Mouse (Mus musculus) Patski (cell line): ENCODE results near the gene Cpt1a. TPM values are rescaled to one million over a fixed set of nuclear protein-coding genes. Genes with fewer than 3 reads are reported as not detected.

Experiments used
- ATAC-seq: fragments of 100-300 bp; one replicate; pipeline ENCODE4 v1.8.0; 2021
- CTCF ChIA-PET: fragments of 350-600 bp; sonication (Branson Sonifier 250); formaldehyde crosslinking; loops from one replicate; lab custom pipeline; 2022; ENCODE audit warnings: inconsistent platforms; lab: Charles Lee
- POLR2A ChIA-PET: fragments of 350-600 bp; sonication (Branson Sonifier 250); formaldehyde crosslinking; loops from one replicate; lab custom pipeline; 2022; ENCODE audit warnings: antibody characterized with exemption, inconsistent platforms; lab: Charles Lee
- DNase-seq: peaks from one replicate; pipeline ENCODE4 v3.0.0-alpha.2; 2011; ENCODE audit warnings: low read depth, low spot score
- H3K27me3 ChIP-seq: fragments of 371-371 bp; one replicate; pipeline ENCODE4 v1.5.1; 2021
- CTCF ChIP-seq: fragments of 100-300 bp; IDR thresholded peaks from one replicate; pipeline ENCODE4 v1.5.1; 2021
- in situ Hi-C: fragments of 300-500 bp; cut with MboI; formaldehyde crosslinking; loops from 3 replicates; pipeline ENCODE4 v1.11.1; 2018; ENCODE audit warnings: low pct_unique_long_range_greater_than_20kb, mixed read lengths
- polyA plus RNA-seq: library from polyadenylated mRNA; unstranded; gene quantifications from one replicate; pipeline ENCODE4 v1.2.3, GENCODE M21; 2021

Gene Cpt1a
- polyA plus RNA-seq, 1 experiment from 2014 or later, result 109 TPM

- POLR2A ChIA-PET, result interaction anchor here (1.0 to 1.8 kb wide), 4 partner anchors 9 to 16 kb away, joined by 3 to 5 read pairs (median 4); no protein-coding TSS in a partner anchor
- DNase-seq (peak; percentile 64), ATAC-seq (no peak)
- no peak for TF ChIP-seq CTCF
- H3K27me3 ChIP-seq, result no peaks in the 10 kb centered on the region
- in situ Hi-C loops, result no loop called here
- CTCF ChIA-PET, result interaction anchor here (0.6 to 1.4 kb wide), 3 partner anchors 9 to 113 kb away, joined by 3 read pairs; no protein-coding TSS in a partner anchor
Observed at GRCm38 (mm10) chr19:3324271-3324811, 2.2 kb downstream of the Cpt1a start.

- POLR2A ChIA-PET, result interaction anchor here (0.6 to 1.8 kb wide), 8 partner anchors 8 to 42 kb away, joined by 3 to 5 read pairs (median 4); partner anchors contain the start of gene Ighmbp2
- peak; percentile 60 for DNase-seq
- peak; percentile 34 for ATAC-seq
- in situ Hi-C loops, result no loop called here
- H3K27me3 ChIP-seq, result no peaks in the 10 kb centered on the region
- CTCF ChIA-PET, result interaction anchor here (0.6 to 1.9 kb wide), 5 partner anchors 8 to 125 kb away, joined by 3 to 5 read pairs (median 3); no protein-coding TSS in a partner anchor
- no peak for TF ChIP-seq CTCF
Observed at GRCm38 (mm10) chr19:3324931-3325711, 3.0 kb downstream of the Cpt1a start.

DNA sequence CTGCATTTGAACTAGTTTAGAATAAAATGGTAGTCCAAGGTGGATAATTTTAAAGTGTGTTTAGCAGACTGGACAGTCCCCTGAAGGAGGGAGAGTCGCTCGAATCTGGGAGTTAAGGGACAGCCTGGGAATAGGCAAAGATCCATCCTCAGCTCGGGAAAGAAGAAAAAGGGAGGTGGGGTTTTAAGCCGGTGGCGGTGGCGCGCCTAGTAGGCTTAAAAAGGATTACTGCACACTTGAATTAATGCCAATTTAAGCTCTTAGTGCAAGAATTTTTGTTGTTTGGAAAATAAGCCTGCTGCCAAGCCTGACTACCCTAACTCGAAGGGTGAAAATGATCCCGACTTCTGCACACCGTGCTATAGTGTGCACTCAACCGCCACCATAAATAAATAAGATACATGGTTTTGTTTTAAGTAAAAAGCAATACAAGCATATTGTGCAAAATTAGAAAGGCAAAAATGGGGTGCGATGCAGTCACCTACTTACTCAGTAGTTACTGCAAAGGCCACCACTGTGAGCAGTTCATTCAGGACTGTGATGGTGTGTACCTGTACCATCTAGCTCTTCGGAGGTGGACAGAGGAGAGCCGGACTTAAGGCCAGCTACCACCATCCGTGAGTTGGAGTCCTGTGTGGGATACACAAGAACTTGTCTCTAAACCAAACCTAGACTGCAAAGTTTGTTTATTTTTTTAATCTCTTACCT lies 3.8 kb downstream of the Cpt1a start:
- in situ Hi-C loops, result no loop called here
- POLR2A ChIA-PET, result interaction anchor here (0.6 to 1.8 kb wide), 6 partner anchors 8 to 43 kb away, joined by 3 to 4 read pairs (median 4); partner anchors contain the start of gene Ighmbp2
- no peak for ATAC-seq
- TF ChIP-seq CTCF, result no peak
- H3K27me3 ChIP-seq, result no peaks in the 10 kb centered on the region
- no peak for DNase-seq
- CTCF ChIA-PET, result interaction anchor here (0.9 to 1.9 kb wide), 3 partner anchors 9 to 31 kb away, joined by 3 to 5 read pairs (median 3); no protein-coding TSS in a partner anchor

- in situ Hi-C loops, result no loop called here
- no peaks in the 10 kb centered on the region for H3K27me3 ChIP-seq
- POLR2A ChIA-PET, result interaction anchor here (1.3 kb wide), 1 partner anchor 28 kb away, joined by 4 read pairs; no protein-coding TSS in a partner anchor
- no peak for TF ChIP-seq CTCF
- CTCF ChIA-PET, result interaction anchor here (0.9 to 1.9 kb wide), 3 partner anchors 8 to 30 kb away, joined by 3 to 5 read pairs (median 3); no protein-coding TSS in a partner anchor
- DNase-seq (no peak), ATAC-seq (no peak)
Observed at GRCm38 (mm10) chr19:3326479-3327047, 4.4 kb downstream of the Cpt1a start.

GRCm38 (mm10) chr19:3333247-3333646 lies 11.1 kb downstream of the Cpt1a start:
- CTCF ChIA-PET, result interaction anchor here (1.0 kb wide), 1 partner anchor 9 kb away, joined by 3 read pairs; no protein-coding TSS in a partner anchor
- POLR2A ChIA-PET, result interaction anchor here (1.2 to 2.0 kb wide), 3 partner anchors 8 to 24 kb away, joined by 3 to 5 read pairs (median 4); no protein-coding TSS in a partner anchor

DNA sequence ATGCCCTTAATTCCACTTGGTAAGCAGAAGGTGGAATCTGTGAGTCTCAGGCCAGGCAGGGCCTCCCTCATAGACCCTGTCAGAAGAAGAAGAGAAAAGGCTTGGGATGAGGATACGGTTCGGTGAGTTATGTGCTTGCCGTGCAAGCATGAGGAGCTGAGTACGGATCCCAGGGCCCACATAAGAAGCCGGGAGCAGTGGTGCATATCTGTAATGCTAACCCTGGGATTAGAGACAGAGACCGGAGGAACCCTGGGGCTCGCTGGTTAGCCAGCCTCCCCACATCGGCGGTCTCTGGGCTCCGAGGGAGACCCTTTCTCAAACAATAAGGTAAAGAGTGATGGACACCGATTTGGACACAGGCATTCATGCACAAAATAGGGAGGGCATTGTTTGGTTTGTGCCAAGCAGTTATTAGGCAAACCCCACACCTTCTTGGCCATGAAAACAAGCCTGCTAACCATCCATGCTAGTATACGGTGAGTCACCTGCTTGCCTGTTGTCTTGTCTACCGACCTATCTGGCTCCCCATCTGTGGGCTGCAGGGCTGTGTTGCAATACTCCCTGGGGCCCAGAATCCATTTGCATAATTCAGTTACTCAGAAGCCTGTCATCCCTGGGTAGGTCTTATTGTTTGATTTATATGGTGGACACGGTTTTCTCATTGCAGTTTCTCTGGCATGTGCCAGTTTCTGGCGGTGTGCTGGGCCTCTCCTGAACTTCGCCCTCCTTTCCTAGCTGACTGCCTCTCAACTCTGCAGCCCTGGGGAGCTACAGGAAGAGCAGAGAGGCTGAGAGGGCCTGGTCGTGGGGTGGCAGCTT lies 11.8 kb downstream of the Cpt1a start:
- peak; percentile 98 for DNase-seq
- CTCF ChIA-PET, result interaction anchor here (0.8 to 1.8 kb wide), 6 partner anchors 8 to 111 kb away, joined by 3 to 7 read pairs (median 4); no protein-coding TSS in a partner anchor
- POLR2A ChIA-PET, result interaction anchor here (0.7 to 2.0 kb wide), 4 partner anchors 8 to 41 kb away, joined by 3 to 5 read pairs (median 4); no protein-coding TSS in a partner anchor
- TF ChIP-seq CTCF, result no peak
- in situ Hi-C loops, result no loop called here
- peak; percentile 88 for ATAC-seq
- no peaks in the 10 kb centered on the region for H3K27me3 ChIP-seq

More at GRCm38 (mm10) chr19:3333247-3333646, 11.1 kb downstream of the Cpt1a start:
- H3K27me3 ChIP-seq, result no peaks in the 10 kb centered on the region
- TF ChIP-seq CTCF, result no peak
- in situ Hi-C loops, result no loop called here
- ATAC-seq (peak; percentile 66), DNase-seq (peak; percentile 94)

DNA sequence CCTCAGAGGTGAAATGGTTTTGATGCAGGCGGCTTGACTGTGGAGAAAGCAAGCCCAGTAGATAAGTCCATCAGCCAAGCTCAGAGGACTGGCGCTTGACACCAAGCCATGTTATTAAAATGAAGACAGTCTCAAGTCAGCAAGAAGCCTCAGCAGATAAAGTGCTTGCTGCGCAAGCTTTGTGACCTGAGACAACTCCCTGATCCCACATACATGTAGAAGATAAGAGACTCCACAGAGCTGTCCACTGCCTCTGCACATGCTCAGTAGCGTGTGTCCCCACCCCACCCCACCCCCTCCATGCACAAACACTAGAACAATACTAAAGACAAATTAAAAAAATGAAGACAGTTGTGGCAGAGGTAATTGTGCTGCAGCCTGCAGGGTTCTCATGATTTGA lies 12.4 kb downstream of the Cpt1a start:
- in situ Hi-C loops, result no loop called here
- DNase-seq, result no peak
- POLR2A ChIA-PET, result interaction anchor here (0.7 to 2.0 kb wide), 2 partner anchors 10 to 40 kb away, joined by 4 to 5 read pairs; no protein-coding TSS in a partner anchor
- no peak for ATAC-seq
- H3K27me3 ChIP-seq, result no peaks in the 10 kb centered on the region
- no peak for TF ChIP-seq CTCF
- CTCF ChIA-PET, result interaction anchor here (0.8 to 1.8 kb wide), 7 partner anchors 9 to 111 kb away, joined by 3 to 7 read pairs (median 3); no protein-coding TSS in a partner anchor

GRCm38 (mm10) chr19:3335917-3336316 lies 13.8 kb downstream of the Cpt1a start:
- DNase-seq (no peak), ATAC-seq (no peak)
- in situ Hi-C loops, result no loop called here
- ChIA-PET CTCF (interaction anchor here (0.9 to 1.8 kb wide), 5 partner anchors 7 to 15 kb away, joined by 3 to 7 read pairs (median 3); no protein-coding TSS in a partner anchor), POLR2A (interaction anchor here (0.5 to 0.9 kb wide), 2 partner anchors 11 to 56 kb away, joined by 4 read pairs; no protein-coding TSS in a partner anchor)
- H3K27me3 ChIP-seq, result no peaks in the 10 kb centered on the region
- TF ChIP-seq CTCF, result no peak
